Mouse (Mus musculus): ENCODE results near the gene Vasp.
A peak's percentile ranks its signal among the peaks of the same experiment; 100 is the strongest.
"Not testable (repeated sequence)": the region's sequence is repeated elsewhere in the genome, so short reads cannot be mapped to it uniquely, and the experiment has no call there.

Gene Vasp

GRCm38 (mm10) chr7:19303046-19303305 lies 31.4 kb upstream of the Vasp start:
- no peak for DNase-seq

GRCm38 (mm10) chr7:19302264-19303045 lies 30.8 kb upstream of the Vasp start:
- DNase-seq, result no peak

GRCm38 (mm10) chr7:19301461-19302263 lies 30.0 kb upstream of the Vasp start:
- no peak for DNase-seq

GRCm38 (mm10) chr7:19300501-19301421 lies 29.1 kb upstream of the Vasp start:
- DNase-seq, result peak; percentile 83

- no peak for DNase-seq
Observed at GRCm38 (mm10) chr7:19299194-19299593, 27.6 kb upstream of the Vasp start.

GRCm38 (mm10) chr7:19297794-19298193 lies 26.2 kb upstream of the Vasp start:
- no peak for DNase-seq

GRCm38 (mm10) chr7:19297034-19297433 lies 25.4 kb upstream of the Vasp start:
- DNase-seq, result no peak

- DNase-seq, result peak; percentile 96
Observed at GRCm38 (mm10) chr7:19295503-19296185, 24.0 kb upstream of the Vasp start.

- DNase-seq, result no peak
Observed at GRCm38 (mm10) chr7:19290969-19291596, 19.5 kb upstream of the Vasp start.

- no peak for DNase-seq
Observed at GRCm38 (mm10) chr7:19284763-19285162, 13.1 kb upstream of the Vasp start.

- peak; percentile 43 for DNase-seq
Observed at GRCm38 (mm10) chr7:19283406-19283804, 11.8 kb upstream of the Vasp start.

GRCm38 (mm10) chr7:19282791-19283405 lies 11.3 kb upstream of the Vasp start:
- DNase-seq, result no peak

GRCm38 (mm10) chr7:19282385-19282784 lies 10.8 kb upstream of the Vasp start, which contains the start of gene Rtn2:
Rtn2 (plus strand) TSS chr7:19282624.
- DNase-seq, result peak; percentile 89

GRCm38 (mm10) chr7:19281680-19282304 lies 10.2 kb upstream of the Vasp start:
- DNase-seq, result not testable (repeated sequence)

GRCm38 (mm10) chr7:19279581-19280114 lies 8.0 kb upstream of the Vasp start, which contains the start of gene Ppm1n:
Ppm1n (minus strand) TSS chr7:19280064.
- no peak for DNase-seq

- no peak for DNase-seq
Observed at GRCm38 (mm10) chr7:19279052-19279451, 7.4 kb upstream of the Vasp start.

GRCm38 (mm10) chr7:19276253-19276652 lies 4.6 kb upstream of the Vasp start:
- DNase-seq, result no peak

- peak; percentile 40 for DNase-seq
Observed at GRCm38 (mm10) chr7:19272173-19272764, 652 bp upstream of the Vasp start.

- DNase-seq, result no peak
Observed at GRCm38 (mm10) chr7:19270509-19271237, 944 bp downstream of the Vasp start.

Measured in right cerebral cortex, adult 18-20 months (tissue).